Mouse (Mus musculus) testis, adult 2 months (tissue): ENCODE data around the gene Dnajc10. TPM values are rescaled to one million over a fixed set of nuclear protein-coding genes. Genes with fewer than 3 reads are reported as not detected.

Source experiments
- H3K27ac ChIP-seq: fragments of 200-500 bp; 2 replicates; pipeline ENCODE4 v1.5.1; 2012; ENCODE audit warnings: low read depth, low read length; ENCODE audit not compliant: control insufficient read depth, insufficient read depth
- H3K27me3 ChIP-seq: fragments of 200-500 bp; 2 replicates; pipeline ENCODE4 v1.6.1; 2012; ENCODE audit warnings: mild to moderate bottlenecking, low read length, moderate library complexity; ENCODE audit not compliant: control insufficient read depth, insufficient read depth
- H3K36me3 ChIP-seq: fragments of 200-500 bp; 2 replicates; pipeline ENCODE4 v1.6.1; 2012; ENCODE audit warnings: mild to moderate bottlenecking, low read length; ENCODE audit not compliant: control insufficient read depth, insufficient read depth
- H3K4me1 ChIP-seq: fragments of 200-500 bp; 2 replicates; pipeline ENCODE4 v1.6.1; 2012; ENCODE audit warnings: low read length; ENCODE audit not compliant: control insufficient read depth, insufficient read depth
- H3K4me3 ChIP-seq: fragments of 200-500 bp; 2 replicates; pipeline ENCODE4 v1.5.1; 2012; ENCODE audit warnings: low read depth, mild to moderate bottlenecking, low read length, moderate library complexity, mixed read lengths; ENCODE audit not compliant: control insufficient read depth
- CTCF ChIP-seq: fragments of 200-500 bp; IDR thresholded peaks from 2 replicates; pipeline ENCODE4 v1.5.1; 2012; ENCODE audit warnings: low read depth, mild to moderate bottlenecking, inconsistent platforms, low read length, moderate library complexity; ENCODE audit not compliant: control insufficient read depth, insufficient read depth, insufficient replicate concordance
- POLR2A ChIP-seq: fragments of 200-500 bp; IDR thresholded peaks from 2 replicates; pipeline ENCODE4 v1.6.1; 2012; ENCODE audit warnings: low read depth, mild to moderate bottlenecking, inconsistent platforms, low read length, moderate library complexity; ENCODE audit not compliant: control insufficient read depth
- polyA plus RNA-seq: library from polyadenylated mRNA; depleted of rRNA; stranded (reverse); fragments of >200 nt; gene quantifications from 2 replicates; pipeline ENCODE4 v1.2.3, GENCODE M21; 2012; rRNA removed

Gene Dnajc10
- 26.6 and 27.2 TPM in 2 replicates for polyA plus RNA-seq

- TF ChIP-seq POLR2A (peak; percentile 89), CTCF (no peak)
- H3K4me3 ChIP-seq = peak within 1 kb of the TSS; percentile 88
- no peaks in the 10 kb centered on the region; the same call in none of the 2 replicates for H3K36me3 ChIP-seq
- no peaks in the 10 kb centered on the region for H3K4me1 ChIP-seq
- no peaks in the 10 kb centered on the region for H3K27me3 ChIP-seq
- peak within 1 kb of the TSS; percentile 92 for H3K27ac ChIP-seq
These were observed at the start of gene Dnajc10 for GRCm38 (mm10) chr2:80315242-80316161. TSS of gene Dnajc10 (plus strand) at chr2:80315466.

GRCm38 (mm10) chr2:80266894-80267293 is 48.4 kb upstream of the Dnajc10 start:
- no peaks in the 10 kb centered on the region for H3K4me1 ChIP-seq
- no peaks in the 10 kb centered on the region for H3K36me3 ChIP-seq
- H3K4me3 ChIP-seq = no peak overlapping the region
- H3K27ac ChIP-seq = no peak overlapping the region
- no peaks in the 10 kb centered on the region for H3K27me3 ChIP-seq
- TF ChIP-seq POLR2A (no peak), CTCF (peak; percentile 70; the same call in 1 of the 2 replicates)

GRCm38 (mm10) chr2:80268053-80268452 is 47.2 kb upstream of the Dnajc10 start:
- Histone ChIP-seq H3K4me3 (no peak overlapping the region), H3K27ac (no peak overlapping the region), H3K27me3 (no peaks in the 10 kb centered on the region), H3K36me3 (no peaks in the 10 kb centered on the region), H3K4me1 (no peaks in the 10 kb centered on the region)
- no peak for TF ChIP-seq POLR2A
- TF ChIP-seq CTCF = no peak

GRCm38 (mm10) chr2:80271431-80271830 is 43.8 kb upstream of the Dnajc10 start:
- Histone ChIP-seq H3K4me3 (no peak overlapping the region), H3K27ac (no peak overlapping the region), H3K36me3 (no peaks in the 10 kb centered on the region), H3K4me1 (no peaks in the 10 kb centered on the region), H3K27me3 (no peaks in the 10 kb centered on the region)
- no peak for TF ChIP-seq POLR2A
- no peak for TF ChIP-seq CTCF

GRCm38 (mm10) chr2:80273038-80273437 is 42.2 kb upstream of the Dnajc10 start:
- no peak for TF ChIP-seq POLR2A
- no peak for TF ChIP-seq CTCF
- no peak overlapping the region for H3K4me3 ChIP-seq
- H3K27ac ChIP-seq = no peak overlapping the region
- no peaks in the 10 kb centered on the region for H3K4me1 ChIP-seq
- no peaks in the 10 kb centered on the region for H3K36me3 ChIP-seq
- no peaks in the 10 kb centered on the region for H3K27me3 ChIP-seq

GRCm38 (mm10) chr2:80273763-80274162 is 41.5 kb upstream of the Dnajc10 start:
- H3K4me1 ChIP-seq = no peaks in the 10 kb centered on the region
- H3K27me3 ChIP-seq = no peaks in the 10 kb centered on the region
- H3K4me3 ChIP-seq = no peak overlapping the region
- H3K36me3 ChIP-seq = no peaks in the 10 kb centered on the region
- TF ChIP-seq CTCF = no peak
- no peak for TF ChIP-seq POLR2A
- H3K27ac ChIP-seq = no peak overlapping the region

- H3K27ac ChIP-seq = no peak overlapping the region
- no peaks in the 10 kb centered on the region for H3K27me3 ChIP-seq
- TF ChIP-seq POLR2A (no peak), CTCF (no peak)
- no peaks in the 10 kb centered on the region for H3K4me1 ChIP-seq
- H3K36me3 ChIP-seq = no peaks in the 10 kb centered on the region
- peak overlapping the region; percentile 13; the same call in 1 of the 2 replicates for H3K4me3 ChIP-seq
These were observed 40.1 kb upstream of the Dnajc10 start for GRCm38 (mm10) chr2:80275136-80275535.
